16 mouse cellular contexts compared by ENCODE assay signal in genomic region chr4:43236898-43237297, GRCm38 (mm10).
"Had no signal": no experiment of that assay in that cellular context is flagged by ENCODE, and none has a peak within 500 bp of the region (broad histone marks: within the 10 kb centered on the region; RNA-seq: fewer than 3 reads in every experiment).

No protein-coding gene starts in this region.

- DNase-seq: right cerebral cortex, adult 18-20 months; right cerebral cortex, postnatal 14 days; right cerebral cortex, postnatal 25 days; right cerebral cortex, postnatal 4 days; spleen, adult 18-20 months; thymus, adult 18-20 months; thymus, adult 2 months; thymus, postnatal 14 days; thymus, postnatal 25 days; thymus, postnatal 36 days; thymus, postnatal 4 days had no signal

- H3K4me1 ChIP-seq: neural tube, embryonic 12.5 days; neural tube, embryonic 13.5 days; neural tube, embryonic 15.5 days; stomach, embryonic 15.5 days had no signal

- H3K27ac ChIP-seq: neural tube, embryonic 12.5 days; neural tube, embryonic 13.5 days; neural tube, embryonic 15.5 days; stomach, embryonic 15.5 days; stomach, postnatal 0 days had no signal

- H3K4me3 ChIP-seq: neural tube, embryonic 12.5 days; neural tube, embryonic 13.5 days; neural tube, embryonic 15.5 days; stomach, embryonic 15.5 days had no signal

- H3K27me3 ChIP-seq: neural tube, embryonic 12.5 days; neural tube, embryonic 13.5 days; neural tube, embryonic 15.5 days; stomach, embryonic 15.5 days had no signal

- H3K9me3 ChIP-seq: neural tube, embryonic 12.5 days; neural tube, embryonic 13.5 days; neural tube, embryonic 15.5 days; stomach, embryonic 15.5 days had no signal

- H3K9ac ChIP-seq: neural tube, embryonic 12.5 days; neural tube, embryonic 13.5 days; neural tube, embryonic 15.5 days; stomach, embryonic 15.5 days had no signal

- H3K4me2 ChIP-seq: neural tube, embryonic 12.5 days; neural tube, embryonic 13.5 days; neural tube, embryonic 15.5 days; stomach, embryonic 15.5 days had no signal

- H3K36me3 ChIP-seq: stomach, embryonic 15.5 days had no signal
